Mouse (Mus musculus): ENCODE data around the gene Kat14. TPM values are rescaled to one million over a fixed set of nuclear protein-coding genes. Genes with fewer than 3 reads are reported as not detected.
"Not testable (repeated sequence)": the region's sequence is repeated elsewhere in the genome, so short reads cannot be mapped to it uniquely, and the experiment has no call there.

Kat14 gene
- polyA plus RNA-seq, 1 experiment from 2014 or later = 19.1 TPM

GRCm38 (mm10) chr2:144331401-144332302 lies 37.1 kb upstream of the Kat14 start, which contains the start of gene Ovol2:
Ovol2 (minus strand) TSS chr2:144332146.
- ATAC-seq (peak; percentile 78), DNase-seq (ENCODE audit: low spot score) (peak; percentile 88)
- no peaks in the 10 kb centered on the region for H3K9me3 ChIP-seq (ENCODE audit: low read length)
- H3K36me3 ChIP-seq (ENCODE audit: insufficient read depth, low read length) = no peaks in the 10 kb centered on the region
- H3K27ac ChIP-seq (ENCODE audit: low read length) = peak within 1 kb of the TSS; percentile 26; the same call in 1 of the 2 replicates
- H3K4me1 ChIP-seq (ENCODE audit: insufficient read depth, low read depth, low read length) = peaks cover 5% of the 10 kb centered on the region; the same call in 1 of the 2 replicates
- 2% methylated on average over 45 of the region's 62 CpGs for WGBS
- H3K4me2 ChIP-seq (replicated peaks; ENCODE audit: low read depth, low read length) = peak within 1 kb of the TSS; percentile 96
- H3K9ac ChIP-seq (replicated peaks; ENCODE audit: low read depth) = peak within 1 kb of the TSS; percentile 32; the same call in 1 of the 2 replicates
- H3K27me3 ChIP-seq (replicated peaks; ENCODE audit: insufficient read depth, low read length) = peaks cover 27% of the 10 kb centered on the region
- H3K4me3 ChIP-seq (ENCODE audit: low read depth, low read length) = peak within 1 kb of the TSS; percentile 63
- TF ChIP-seq CTCF (IDR thresholded peaks at IDR 0.05) = no peak
- no peak for TF ChIP-seq EP300 (IDR thresholded peaks at IDR 0.05)

- no peak for DNase-seq (ENCODE audit: low spot score)
- no peak for ATAC-seq
- H3K36me3 ChIP-seq (ENCODE audit: insufficient read depth, low read length) = no peaks in the 10 kb centered on the region
- no peak overlapping the region for H3K27ac ChIP-seq (ENCODE audit: low read length)
- H3K4me3 ChIP-seq (ENCODE audit: low read depth, low read length) = peak overlapping the region; percentile 16
- H3K4me2 ChIP-seq (replicated peaks; ENCODE audit: low read depth, low read length) = peak overlapping the region; percentile 96
- H3K9me3 ChIP-seq (ENCODE audit: low read length) = no peaks in the 10 kb centered on the region
- TF ChIP-seq EP300 (IDR thresholded peaks at IDR 0.05) (no peak), CTCF (IDR thresholded peaks at IDR 0.05) (no peak)
- no peak overlapping the region for H3K9ac ChIP-seq (replicated peaks; ENCODE audit: low read depth)
- WGBS = 6% methylated on average over 9 of the region's 9 CpGs
- H3K27me3 ChIP-seq (replicated peaks; ENCODE audit: insufficient read depth, low read length) = peaks cover 27% of the 10 kb centered on the region
- H3K4me1 ChIP-seq (ENCODE audit: insufficient read depth, low read depth, low read length) = peaks cover 5% of the 10 kb centered on the region; the same call in 1 of the 2 replicates
These were observed 36.3 kb upstream of the Kat14 start for GRCm38 (mm10) chr2:144332486-144332885.

GRCm38 (mm10) chr2:144333138-144333842 lies 35.5 kb upstream of the Kat14 start:
- 0 out of 2 replicates have a peak overlapping the region, but pooled peaks have one; percentile 8 for H3K9ac ChIP-seq (replicated peaks; ENCODE audit: low read depth)
- peak overlapping the region; percentile 96 for H3K4me2 ChIP-seq (replicated peaks; ENCODE audit: low read depth, low read length)
- TF ChIP-seq EP300 (IDR thresholded peaks at IDR 0.05) = no peak
- peak; percentile 43 for TF ChIP-seq CTCF (IDR thresholded peaks at IDR 0.05)
- ATAC-seq (no peak), DNase-seq (ENCODE audit: low spot score) (peak; percentile 7)
- no peaks in the 10 kb centered on the region for H3K9me3 ChIP-seq (ENCODE audit: low read length)
- H3K4me1 ChIP-seq (ENCODE audit: insufficient read depth, low read depth, low read length) = peaks cover 5% of the 10 kb centered on the region; the same call in 1 of the 2 replicates
- H3K36me3 ChIP-seq (ENCODE audit: insufficient read depth, low read length) = no peaks in the 10 kb centered on the region
- H3K4me3 ChIP-seq (ENCODE audit: low read depth, low read length) = peak overlapping the region; percentile 16
- H3K27me3 ChIP-seq (replicated peaks; ENCODE audit: insufficient read depth, low read length) = peaks cover 27% of the 10 kb centered on the region
- H3K27ac ChIP-seq (ENCODE audit: low read length) = no peak overlapping the region
- WGBS = 9% methylated on average over 28 of the region's 28 CpGs

- no peaks in the 10 kb centered on the region for H3K36me3 ChIP-seq (ENCODE audit: insufficient read depth, low read length)
- WGBS = 24% methylated on average over 3 of the region's 3 CpGs
- TF ChIP-seq EP300 (IDR thresholded peaks at IDR 0.05) (no peak), CTCF (IDR thresholded peaks at IDR 0.05) (no peak)
- no peaks in the 10 kb centered on the region for H3K4me1 ChIP-seq (ENCODE audit: insufficient read depth, low read depth, low read length)
- H3K9me3 ChIP-seq (ENCODE audit: low read length) = no peaks in the 10 kb centered on the region
- ATAC-seq (no peak), DNase-seq (ENCODE audit: low spot score) (no peak)
- no peak overlapping the region for H3K27ac ChIP-seq (ENCODE audit: low read length)
- no peak overlapping the region for H3K9ac ChIP-seq (replicated peaks; ENCODE audit: low read depth)
- H3K4me2 ChIP-seq (replicated peaks; ENCODE audit: low read depth, low read length) = no peak overlapping the region
- H3K27me3 ChIP-seq (replicated peaks; ENCODE audit: insufficient read depth, low read length) = peaks cover 4% of the 10 kb centered on the region
- H3K4me3 ChIP-seq (ENCODE audit: low read depth, low read length) = no peak overlapping the region
These were observed 31.6 kb upstream of the Kat14 start for GRCm38 (mm10) chr2:144337230-144337629.

- peak; percentile 14 for DNase-seq (ENCODE audit: low spot score)
- Histone ChIP-seq H3K4me3 (ENCODE audit: low read depth, low read length) (no peak overlapping the region), H3K9ac (replicated peaks; ENCODE audit: low read depth) (no peak overlapping the region), H3K4me1 (ENCODE audit: insufficient read depth, low read depth, low read length) (no peaks in the 10 kb centered on the region), H3K36me3 (ENCODE audit: insufficient read depth, low read length) (no peaks in the 10 kb centered on the region), H3K4me2 (replicated peaks; ENCODE audit: low read depth, low read length) (no peak overlapping the region), H3K27me3 (replicated peaks; ENCODE audit: insufficient read depth, low read length) (peaks cover 3% of the 10 kb centered on the region; the same call in 1 of the 2 replicates), H3K9me3 (ENCODE audit: low read length) (no peaks in the 10 kb centered on the region), H3K27ac (ENCODE audit: low read length) (no peak overlapping the region)
- no peak for TF ChIP-seq EP300 (IDR thresholded peaks at IDR 0.05)
- no peak for ATAC-seq
- 53% methylated on average over 8 of the region's 8 CpGs for WGBS
These were observed 31.1 kb upstream of the Kat14 start for GRCm38 (mm10) chr2:144337701-144338100.

- not testable (repeated sequence) for H3K27ac ChIP-seq (ENCODE audit: low read length); DNase-seq (ENCODE audit: low spot score); H3K36me3 ChIP-seq (ENCODE audit: insufficient read depth, low read length); H3K27me3 ChIP-seq (replicated peaks; ENCODE audit: insufficient read depth, low read length); H3K4me3 ChIP-seq (ENCODE audit: low read depth, low read length); H3K4me1 ChIP-seq (ENCODE audit: insufficient read depth, low read depth, low read length); H3K4me2 ChIP-seq (replicated peaks; ENCODE audit: low read depth, low read length); H3K9me3 ChIP-seq (ENCODE audit: low read length); ATAC-seq; H3K9ac ChIP-seq (replicated peaks; ENCODE audit: low read depth)
- WGBS = 72% methylated on average over 5 of the region's 6 CpGs
These were observed 30.6 kb upstream of the Kat14 start for GRCm38 (mm10) chr2:144338149-144338548.

All from lung, postnatal 0 days (tissue).